Mouse (Mus musculus): ENCODE results near the gene Msl1.

Gene Msl1

DNA sequence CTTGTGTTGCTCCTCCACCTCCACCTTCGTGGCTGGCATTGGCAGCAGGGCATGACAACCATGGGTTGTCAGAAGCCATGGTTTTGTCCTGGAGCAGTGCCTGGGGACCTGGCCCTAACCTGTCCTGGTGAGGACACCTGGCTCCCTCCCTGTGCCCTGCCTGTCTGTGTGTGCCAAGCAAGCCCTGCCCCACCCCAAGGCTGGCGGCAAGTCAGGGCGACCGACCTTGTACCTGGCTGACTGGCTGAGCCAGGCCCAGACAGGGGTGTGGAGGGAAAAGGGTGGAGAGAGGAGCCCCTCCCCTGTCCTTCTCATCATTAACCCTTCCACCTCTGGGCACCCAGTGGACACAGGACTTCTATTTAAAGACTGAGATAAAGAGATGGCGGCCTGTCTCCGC is 44.1 kb downstream of the Msl1 start:
- no peak for ATAC-seq (ENCODE audit: low TSS enrichment)

DNA sequence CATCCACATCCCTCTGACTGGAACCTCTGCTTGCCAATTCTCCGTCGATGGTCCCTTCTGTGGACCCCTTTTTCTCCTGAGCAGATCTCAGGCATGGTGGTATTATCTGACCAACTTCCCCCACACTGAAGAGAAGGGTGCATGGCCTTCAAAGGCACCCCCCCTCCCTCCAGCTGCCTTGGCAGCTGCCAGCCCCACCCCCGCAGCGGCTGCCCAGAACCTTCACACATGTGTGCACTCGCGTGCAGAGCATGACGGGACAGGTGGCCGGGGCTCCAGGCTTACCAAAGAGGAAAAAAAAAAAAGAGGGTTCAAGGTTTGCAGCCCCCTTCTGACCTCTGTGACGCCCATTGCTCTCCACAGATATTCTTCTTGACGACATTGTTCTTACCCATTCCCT is 44.6 kb downstream of the Msl1 start:
- ATAC-seq (ENCODE audit: low TSS enrichment) = no peak

DNA sequence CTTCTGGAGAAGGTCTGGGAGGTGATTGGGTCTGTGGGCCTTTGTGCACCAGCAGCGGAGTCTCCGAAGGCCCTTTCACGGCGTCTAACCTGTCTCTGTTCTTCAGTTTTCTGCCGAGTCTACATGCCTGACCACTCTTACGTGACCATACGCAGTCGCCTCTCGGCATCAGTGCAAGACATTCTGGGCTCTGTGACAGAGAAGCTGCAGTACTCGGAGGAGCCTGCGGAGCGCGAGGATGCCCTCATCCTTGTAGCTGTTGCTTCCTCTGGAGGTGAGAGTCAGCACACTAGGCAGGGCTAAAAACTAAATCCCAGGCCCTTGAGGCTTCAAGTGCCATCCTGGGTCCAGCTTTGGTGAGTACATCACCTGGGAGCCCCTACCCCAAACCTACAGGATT is 50.7 kb downstream of the Msl1 start:
- ATAC-seq (ENCODE audit: low TSS enrichment) = peak; percentile 53; the same call in 1 of the 2 replicates

DNA sequence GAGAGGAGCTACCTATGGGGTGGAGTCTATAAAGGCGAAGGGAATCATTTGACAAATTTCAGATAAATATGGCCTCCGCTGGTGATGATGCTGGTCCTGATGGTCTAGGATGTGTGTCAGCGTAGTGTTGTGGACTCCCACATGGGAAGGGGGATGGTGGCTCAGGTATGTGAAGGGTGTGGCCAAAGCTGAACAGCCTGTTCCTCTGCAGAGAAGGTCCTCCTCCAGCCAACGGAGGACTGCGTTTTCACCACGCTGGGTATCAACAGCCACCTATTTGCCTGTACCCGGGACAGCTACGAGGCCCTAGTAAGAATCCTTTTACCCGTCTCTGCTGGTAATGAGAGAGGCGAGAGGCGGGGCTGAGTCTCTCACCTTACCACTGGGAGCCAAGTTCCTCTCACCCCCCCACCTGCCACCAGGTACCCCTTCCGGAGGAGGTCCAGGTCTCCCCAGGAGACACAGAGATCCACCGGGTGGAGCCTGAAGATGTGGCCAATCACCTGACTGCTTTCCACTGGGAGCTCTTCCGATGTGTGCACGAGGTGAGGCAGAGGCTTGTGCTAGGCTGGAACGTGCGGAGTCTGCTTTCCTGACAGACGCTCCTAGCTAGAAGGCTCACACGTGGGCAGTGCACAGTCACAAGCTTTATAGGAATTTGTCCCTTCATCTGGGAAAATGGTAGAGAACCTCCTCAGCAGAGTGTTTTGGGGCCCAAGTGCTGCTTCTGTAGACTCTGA is 51.7 kb downstream of the Msl1 start:
- peak; percentile 26; the same call in 1 of the 2 replicates for ATAC-seq (ENCODE audit: low TSS enrichment)

DNA sequence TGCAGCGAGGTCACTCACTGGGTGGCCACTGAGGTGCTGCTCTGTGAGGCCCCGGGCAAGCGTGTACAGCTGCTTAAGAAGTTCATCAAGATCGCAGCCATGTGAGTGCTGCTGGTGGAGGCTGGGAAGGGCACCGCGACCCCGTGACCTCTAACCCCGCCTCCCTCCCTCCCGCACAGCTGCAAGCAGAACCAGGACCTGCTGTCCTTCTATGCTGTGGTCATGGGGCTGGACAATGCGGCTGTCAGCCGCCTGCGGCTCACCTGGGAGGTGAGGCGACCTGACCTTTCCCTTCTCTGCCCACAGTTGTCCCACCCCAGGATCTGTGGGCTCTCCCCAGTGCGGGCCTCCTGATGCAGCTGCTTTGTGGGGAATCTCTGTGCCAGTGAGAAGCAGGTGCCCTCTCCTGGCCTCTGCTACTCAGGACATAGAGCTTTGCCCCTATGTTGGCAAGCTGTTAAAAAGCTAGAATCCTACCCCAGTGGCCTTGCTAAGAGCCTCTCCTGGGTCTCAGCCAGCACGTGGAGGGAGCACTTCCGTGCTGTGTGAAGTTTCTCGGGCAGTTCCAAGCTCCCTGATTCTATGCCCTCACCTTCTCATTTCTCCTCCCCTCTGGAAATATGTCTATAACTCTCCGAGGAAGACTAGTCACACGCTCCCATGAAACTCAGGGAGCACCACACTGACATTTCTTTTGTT is 54.0 kb downstream of the Msl1 start:
- no peak for ATAC-seq (ENCODE audit: low TSS enrichment)

DNA sequence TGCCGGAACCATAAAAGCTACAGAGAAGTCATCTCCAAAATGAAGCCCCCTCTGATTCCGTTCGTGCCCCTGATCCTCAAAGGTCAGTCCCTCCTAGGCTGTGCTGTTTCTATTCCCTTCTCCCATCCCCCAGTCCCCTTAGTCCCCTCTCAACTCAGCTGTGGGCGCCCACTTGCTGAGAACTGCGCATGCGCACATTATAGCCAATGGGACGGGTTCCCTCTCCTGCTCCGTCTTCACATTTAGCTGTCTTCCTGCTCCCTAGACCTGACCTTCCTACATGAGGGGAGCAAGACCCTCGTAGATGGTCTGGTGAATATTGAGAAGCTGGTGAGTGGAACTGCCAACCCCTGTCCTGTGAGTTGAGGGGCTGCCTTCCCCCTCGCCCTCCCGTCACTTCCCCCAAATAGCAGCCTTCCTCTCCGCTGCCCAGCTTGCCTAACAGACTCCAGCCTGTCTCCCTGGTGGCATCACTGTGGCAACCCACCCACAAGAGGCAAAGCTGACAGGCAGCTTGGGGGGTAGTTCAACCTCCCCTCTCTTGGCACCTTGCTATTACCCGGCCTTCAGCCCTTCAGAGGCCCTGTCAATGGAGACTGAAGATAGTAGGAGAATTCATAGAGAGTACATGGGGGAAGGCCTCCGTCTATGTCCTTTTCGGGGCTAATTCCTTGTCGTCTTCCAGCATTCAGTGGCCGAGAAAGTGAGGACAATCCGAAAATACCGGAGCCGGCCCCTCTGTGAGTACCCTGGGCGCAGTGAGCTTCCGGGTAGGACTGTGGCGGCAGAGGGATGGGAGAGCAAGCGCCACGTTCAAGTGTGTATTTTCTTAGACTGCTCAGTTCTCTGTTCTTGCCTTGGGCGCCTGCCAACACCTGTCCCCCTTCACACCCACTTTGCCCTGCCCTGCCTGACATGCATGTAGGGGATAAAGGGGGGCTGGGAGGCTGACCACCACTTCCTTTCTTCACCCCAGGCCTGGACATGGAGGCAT is 55.1 kb downstream of the Msl1 start:
- ATAC-seq (ENCODE audit: low TSS enrichment) = no peak

DNA sequence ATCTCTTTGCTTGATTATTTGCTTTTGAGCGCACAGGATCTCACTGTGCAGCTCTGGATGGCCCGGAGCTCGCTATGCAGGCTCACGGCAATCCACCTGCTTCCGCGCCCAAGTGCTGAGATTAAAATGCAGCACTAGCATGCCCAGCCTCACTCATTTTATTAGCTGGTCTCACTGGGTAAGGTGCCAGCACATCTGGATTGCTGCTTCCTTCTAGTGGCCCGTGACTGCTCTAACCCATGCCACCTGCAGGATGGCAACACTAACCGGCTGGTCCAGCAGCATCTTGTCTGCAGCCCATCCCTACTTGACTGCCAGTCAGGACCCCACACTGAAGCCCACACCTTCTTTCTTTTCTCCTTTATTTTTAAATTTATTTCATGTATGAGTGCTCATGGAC is 58.8 kb downstream of the Msl1 start:
- ATAC-seq (ENCODE audit: low TSS enrichment) = no peak

DNA sequence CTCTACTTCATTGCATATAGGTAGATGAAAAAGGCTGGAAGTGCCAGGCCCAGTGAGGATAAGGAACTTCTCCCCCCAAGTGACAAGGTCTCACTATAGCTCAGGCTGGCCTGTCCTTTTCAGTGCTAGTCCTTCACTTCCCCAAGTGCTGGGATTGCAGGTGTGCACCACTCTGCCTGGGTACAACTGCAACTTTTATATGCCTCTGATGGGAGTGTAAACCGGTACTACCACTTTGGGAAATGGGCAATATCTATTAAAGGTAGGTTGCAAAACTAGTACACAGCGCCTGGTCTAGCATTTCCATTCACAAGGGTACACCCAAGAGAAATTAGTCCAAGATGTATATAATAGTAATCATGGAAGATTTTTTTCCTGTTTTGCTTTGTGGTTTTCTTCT is 59.3 kb downstream of the Msl1 start:
- no peak for ATAC-seq (ENCODE audit: low TSS enrichment)

Measured in frontal cortex, adult (tissue).